Mouse (Mus musculus) lung, postnatal 0 days (tissue): Measurements from ENCODE around the gene Sh2d3c.

ENCODE experiments used
- CTCF ChIP-seq: IDR thresholded peaks from 2 replicates; pipeline ENCODE4 v1.5.1; 2016; ENCODE audit warnings: antibody characterized with exemption, mild to moderate bottlenecking
- EP300 ChIP-seq: IDR thresholded peaks from 2 replicates; pipeline ENCODE4 v1.6.1; 2016; ENCODE audit warnings: antibody characterized with exemption, mild to moderate bottlenecking, control low read depth

GRCm38 (mm10) chr2:32744272-32744982 is 23.6 kb downstream of the Sh2d3c start:
- TF ChIP-seq CTCF: no peak
- TF ChIP-seq EP300: no peak
